Mouse (Mus musculus) midbrain, embryonic 10.5 days (tissue): Measurements from ENCODE around the gene Itgad. TPM values are rescaled to one million over a fixed set of nuclear protein-coding genes. Genes with fewer than 3 reads are reported as not detected.

Source experiments
- DNase-seq: peaks from one replicate; pipeline ENCODE4 v3.0.0-alpha.2; 2017; ENCODE audit warnings: low spot score
- H3K27ac ChIP-seq: fragments of 300-500 bp; sonication (generic); replicated peaks from 2 replicates; pipeline ENCODE4 v1.5.1; 2016; ENCODE audit warnings: mild to moderate bottlenecking
- H3K27me3 ChIP-seq: fragments of 300-500 bp; sonication (generic); 2 replicates; pipeline ENCODE4 v1.6.1; 2016; ENCODE audit warnings: low read depth, mild to moderate bottlenecking; ENCODE audit not compliant: poor library complexity, severe bottlenecking
- H3K36me3 ChIP-seq: fragments of 300-500 bp; sonication (generic); 2 replicates; pipeline ENCODE4 v1.6.1; 2016; ENCODE audit warnings: mild to moderate bottlenecking, moderate library complexity
- H3K4me1 ChIP-seq: fragments of 300-500 bp; sonication (generic); 2 replicates; pipeline ENCODE4 v1.6.1; 2016
- H3K4me3 ChIP-seq: fragments of 300-500 bp; sonication (generic); 2 replicates; pipeline ENCODE4 v1.5.1; 2016; ENCODE audit warnings: mild to moderate bottlenecking, moderate library complexity
- H3K9me3 ChIP-seq: fragments of 300-500 bp; sonication (generic); replicated peaks from 2 replicates; pipeline ENCODE4 v1.6.1; 2016; ENCODE audit warnings: mild to moderate bottlenecking
- WGBS: fragments of 180-500 bp; shearing (Covaris S2); methylation state at CpG from one replicate; pipeline ENCODE4 v1.1.7; 2016; 5-methylcytosine and 5-hydroxymethylcytosine counted together
- polyA plus RNA-seq: library from polyadenylated mRNA; unstranded; fragments of >200 nt; fragmentation: Nextera tagmentation; extraction: Ambion mirVana; gene quantifications from 2 replicates; pipeline ENCODE4 v1.2.1, GENCODE M21; 2016

Itgad gene
- polyA plus RNA-seq, 1 experiment from 2014 or later, result 0.16 TPM

DNA sequence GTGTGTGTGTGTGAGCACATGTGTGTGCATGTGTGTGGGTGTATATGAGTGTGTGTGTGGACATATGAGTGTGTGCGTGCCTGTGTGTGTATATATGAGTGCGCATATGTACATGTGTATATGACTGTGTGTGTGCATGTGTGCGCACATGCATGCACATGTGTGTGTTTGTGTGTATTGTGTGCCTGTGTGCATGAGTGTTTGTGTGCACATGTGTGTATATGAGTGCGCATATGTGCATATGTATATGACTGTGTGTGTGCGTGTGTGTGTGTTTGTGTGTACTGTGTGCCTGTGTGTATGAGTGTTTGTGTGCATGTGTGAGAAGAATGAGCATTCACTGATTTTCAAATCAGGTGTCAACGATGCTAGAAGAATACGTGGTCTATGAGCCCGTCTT, 50.0 kb downstream of the Itgad start:
- WGBS, result 92% methylated on average over 8 of the region's 8 CpGs
- H3K4me3 ChIP-seq, result no peak overlapping the region
- H3K4me1 ChIP-seq, result no peaks in the 10 kb centered on the region
- DNase-seq, result no peak
- no peaks in the 10 kb centered on the region for H3K27me3 ChIP-seq
- H3K36me3 ChIP-seq, result no peaks in the 10 kb centered on the region
- no peak overlapping the region for H3K27ac ChIP-seq
- H3K9me3 ChIP-seq, result no peaks in the 10 kb centered on the region

GRCm38 (mm10) chr7:128205695-128206094, 51.5 kb downstream of the Itgad start:
- 87% methylated on average over 18 of the region's 18 CpGs for WGBS
- H3K36me3 ChIP-seq, result no peaks in the 10 kb centered on the region

DNA sequence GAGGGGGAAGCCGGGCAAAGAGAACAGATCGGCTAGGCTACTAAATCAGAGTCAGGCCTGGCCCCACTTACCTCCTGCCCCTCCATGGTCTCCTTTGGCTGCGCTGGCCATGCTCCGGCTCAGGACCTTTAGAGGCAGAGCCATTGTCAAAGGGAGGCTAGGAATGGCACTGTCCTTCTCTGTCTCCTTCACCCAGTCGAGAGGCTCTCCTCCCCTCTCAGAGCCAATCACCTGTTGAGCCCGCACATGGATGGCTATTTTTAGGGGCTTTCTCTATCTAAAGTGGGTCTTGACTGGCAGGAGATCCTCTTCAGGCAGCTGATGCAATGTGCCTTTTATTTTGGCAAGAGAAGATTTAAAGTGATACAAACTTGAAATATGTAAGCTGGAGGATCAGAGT, 52.0 kb downstream of the Itgad start, which contains the start of gene Cox6a2:
Gene Cox6a2 (minus strand): TSS at position 236 of the 400 bp plus-strand sequence.
- Histone ChIP-seq H3K27me3 (no peaks in the 10 kb centered on the region), H3K27ac (no peak within 1 kb of the TSS), H3K4me1 (no peaks in the 10 kb centered on the region), H3K4me3 (no peak within 1 kb of the TSS), H3K36me3 (no peaks in the 10 kb centered on the region), H3K9me3 (no peaks in the 10 kb centered on the region)
- WGBS, result 83% methylated on average over 6 of the region's 6 CpGs
- no peak for DNase-seq

More at GRCm38 (mm10) chr7:128205695-128206094, 51.5 kb downstream of the Itgad start:
- Histone ChIP-seq H3K27me3 (no peaks in the 10 kb centered on the region), H3K27ac (no peak overlapping the region), H3K4me3 (no peak overlapping the region), H3K9me3 (no peaks in the 10 kb centered on the region), H3K4me1 (no peaks in the 10 kb centered on the region)
- no peak for DNase-seq

GRCm38 (mm10) chr7:128208187-128208586, 54.0 kb downstream of the Itgad start:
- no peaks in the 10 kb centered on the region for H3K4me1 ChIP-seq
- H3K27ac ChIP-seq, result no peak overlapping the region
- WGBS, result 12% methylated on average over 4 of the region's 4 CpGs
- no peaks in the 10 kb centered on the region for H3K9me3 ChIP-seq
- DNase-seq, result peak; percentile 44
- no peak overlapping the region for H3K4me3 ChIP-seq
- H3K36me3 ChIP-seq, result no peaks in the 10 kb centered on the region
- no peaks in the 10 kb centered on the region for H3K27me3 ChIP-seq

DNA sequence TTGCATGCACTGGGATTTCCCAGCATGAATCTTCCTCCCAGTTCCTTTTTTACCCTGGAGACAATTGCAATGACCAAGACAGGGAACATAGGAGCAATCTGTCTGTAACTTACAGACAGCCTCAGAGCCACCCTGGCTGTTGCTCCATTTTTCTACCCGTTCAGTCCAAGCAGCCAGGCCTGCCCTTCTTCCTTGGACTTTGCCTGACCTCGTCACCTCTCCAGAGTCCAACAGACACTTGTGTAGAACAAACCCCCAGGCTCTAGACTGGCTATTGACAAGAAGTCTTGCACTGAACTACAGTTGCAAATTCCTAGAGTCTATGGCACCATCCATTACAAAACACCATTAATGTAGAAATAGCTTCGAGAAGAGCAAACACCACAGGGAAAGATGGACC, 55.6 kb downstream of the Itgad start:
- no peaks in the 10 kb centered on the region for H3K36me3 ChIP-seq
- no peak for DNase-seq
- no peaks in the 10 kb centered on the region for H3K27me3 ChIP-seq
- no peaks in the 10 kb centered on the region for H3K4me1 ChIP-seq
- H3K9me3 ChIP-seq, result no peaks in the 10 kb centered on the region
- no peak overlapping the region for H3K4me3 ChIP-seq
- no peak overlapping the region for H3K27ac ChIP-seq
- WGBS, result 79% methylated on average over 3 of the region's 3 CpGs

GRCm38 (mm10) chr7:128219952-128220351, 65.8 kb downstream of the Itgad start:
- Histone ChIP-seq H3K9me3 (no peaks in the 10 kb centered on the region), H3K36me3 (no peaks in the 10 kb centered on the region), H3K27ac (no peak overlapping the region), H3K27me3 (no peaks in the 10 kb centered on the region), H3K4me1 (no peaks in the 10 kb centered on the region), H3K4me3 (no peak overlapping the region)
- WGBS, result 88% methylated on average over 4 of the region's 4 CpGs
- no peak for DNase-seq

DNA sequence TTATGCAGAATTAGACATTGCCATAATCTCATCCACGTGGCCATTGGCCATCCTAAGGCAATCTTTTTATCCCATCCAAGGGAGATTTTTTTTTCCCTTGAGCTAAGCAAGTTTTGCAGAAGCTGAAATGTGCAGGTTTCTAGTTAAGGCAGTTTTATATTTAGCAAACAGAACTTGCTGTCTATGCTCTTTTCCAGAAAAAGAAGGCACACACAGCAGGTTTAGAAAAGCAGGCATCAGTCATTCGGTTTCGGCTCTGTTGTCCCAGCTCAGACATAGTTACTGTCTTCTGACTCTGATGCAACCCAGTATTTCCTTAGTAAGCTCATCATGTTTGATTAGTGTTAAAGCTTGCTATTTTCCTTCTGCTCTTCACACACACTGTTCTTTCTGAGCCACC, 66.8 kb downstream of the Itgad start:
- no peak overlapping the region for H3K27ac ChIP-seq
- H3K9me3 ChIP-seq, result no peaks in the 10 kb centered on the region
- no peaks in the 10 kb centered on the region for H3K27me3 ChIP-seq
- no peak overlapping the region for H3K4me3 ChIP-seq
- peak; percentile 1 for DNase-seq
- H3K36me3 ChIP-seq, result no peaks in the 10 kb centered on the region
- 86% methylated on average over 3 of the region's 3 CpGs for WGBS
- no peaks in the 10 kb centered on the region for H3K4me1 ChIP-seq

DNA sequence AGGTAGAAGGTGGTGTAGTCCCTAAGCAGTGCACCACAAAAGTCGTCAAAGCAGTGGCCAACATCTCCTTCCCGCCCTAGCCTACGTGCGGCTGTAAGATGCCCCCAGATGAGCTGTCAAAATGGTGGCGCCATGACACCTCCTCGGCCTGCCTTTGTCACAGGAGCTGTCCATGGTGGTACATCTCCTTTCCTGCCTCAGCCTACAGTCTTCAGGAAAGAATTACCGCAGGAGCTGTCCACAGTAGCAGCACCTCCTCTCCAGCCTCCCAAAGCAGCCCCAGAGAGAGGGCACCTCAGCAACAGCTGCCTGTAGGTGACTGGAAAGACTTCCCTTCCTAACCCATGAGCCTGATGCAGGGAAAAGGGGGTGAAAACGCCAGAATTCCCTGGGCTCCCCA, 77.6 kb downstream of the Itgad start:
- no peaks in the 10 kb centered on the region for H3K27me3 ChIP-seq
- no peaks in the 10 kb centered on the region for H3K9me3 ChIP-seq
- 35% methylated on average over 8 of the region's 8 CpGs for WGBS
- H3K4me1 ChIP-seq, result peaks cover 6% of the 10 kb centered on the region
- DNase-seq, result no peak
- H3K36me3 ChIP-seq, result peaks cover 4% of the 10 kb centered on the region; the same call in 1 of the 2 replicates
- no peak overlapping the region for H3K27ac ChIP-seq
- no peak overlapping the region; the same call in 1 of the 2 replicates for H3K4me3 ChIP-seq

GRCm38 (mm10) chr7:128234796-128235195, 80.6 kb downstream of the Itgad start:
- DNase-seq, result peak; percentile 4
- WGBS, result 89% methylated on average over 2 of the region's 2 CpGs
- no peak overlapping the region for H3K27ac ChIP-seq
- peaks cover 7% of the 10 kb centered on the region for H3K36me3 ChIP-seq
- no peaks in the 10 kb centered on the region for H3K27me3 ChIP-seq
- no peak overlapping the region for H3K4me3 ChIP-seq
- H3K4me1 ChIP-seq, result peaks cover 22% of the 10 kb centered on the region
- H3K9me3 ChIP-seq, result no peaks in the 10 kb centered on the region

GRCm38 (mm10) chr7:128235481-128235880, 81.3 kb downstream of the Itgad start:
- Histone ChIP-seq H3K36me3 (peaks cover 14% of the 10 kb centered on the region), H3K9me3 (no peaks in the 10 kb centered on the region), H3K27me3 (no peaks in the 10 kb centered on the region), H3K4me3 (no peak overlapping the region), H3K4me1 (peaks cover 28% of the 10 kb centered on the region), H3K27ac (no peak overlapping the region)
- DNase-seq, result no peak
- WGBS, result 91% methylated on average over 1 of the region's 1 CpGs

GRCm38 (mm10) chr7:128236426-128236825, 82.2 kb downstream of the Itgad start:
- WGBS, result 93% methylated on average over 13 of the region's 13 CpGs
- 0 out of 2 replicates have a peak overlapping the region, but pooled peaks have one; percentile 97 for H3K27ac ChIP-seq
- no peak for DNase-seq
- H3K36me3 ChIP-seq, result peaks cover 23% of the 10 kb centered on the region
- H3K27me3 ChIP-seq, result no peaks in the 10 kb centered on the region
- H3K4me1 ChIP-seq, result peaks cover 33% of the 10 kb centered on the region
- no peaks in the 10 kb centered on the region for H3K9me3 ChIP-seq
- peak overlapping the region; percentile 70 for H3K4me3 ChIP-seq

- WGBS, result 27% methylated on average over 37 of the region's 37 CpGs
- H3K4me3 ChIP-seq, result peak within 1 kb of the TSS; percentile 70
- no peaks in the 10 kb centered on the region for H3K9me3 ChIP-seq
- H3K4me1 ChIP-seq, result peaks cover 35% of the 10 kb centered on the region
- peaks cover 29% of the 10 kb centered on the region for H3K36me3 ChIP-seq
- no peaks in the 10 kb centered on the region for H3K27me3 ChIP-seq
- H3K27ac ChIP-seq, result peak within 1 kb of the TSS; percentile 97
- DNase-seq, result peak; percentile 88
Measured at GRCm38 (mm10) chr7:128236856-128237592, 82.8 kb downstream of the Itgad start, which contains the start of gene Armc5. Gene Armc5 (plus strand): TSS chr7:128237342.

DNA sequence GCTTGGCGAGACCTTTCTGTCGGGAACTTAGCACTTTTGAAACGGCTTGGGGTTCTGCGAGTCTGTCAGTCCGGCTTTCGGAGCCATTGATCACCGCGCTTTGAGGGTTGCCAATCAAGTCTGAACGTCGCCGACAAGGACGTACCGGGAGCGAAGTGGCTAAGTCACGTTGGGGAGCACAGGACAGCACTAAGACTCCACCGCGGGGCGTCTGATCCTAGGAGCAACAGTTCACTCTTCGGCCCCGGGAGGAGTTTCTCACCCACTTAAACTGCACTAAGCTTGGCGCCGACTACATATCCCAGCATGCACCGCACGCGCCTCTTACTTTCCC, 83.4 kb downstream of the Itgad start:
- under 1% methylated on average over 25 of the region's 25 CpGs for WGBS
- peak overlapping the region; percentile 70 for H3K4me3 ChIP-seq
- DNase-seq, result no peak
- no peaks in the 10 kb centered on the region for H3K9me3 ChIP-seq
- peaks cover 34% of the 10 kb centered on the region for H3K36me3 ChIP-seq
- H3K4me1 ChIP-seq, result peaks cover 40% of the 10 kb centered on the region
- H3K27ac ChIP-seq, result peak overlapping the region; percentile 97
- no peaks in the 10 kb centered on the region for H3K27me3 ChIP-seq
